Mouse (Mus musculus): ENCODE data around the gene Pdia4. TPM values are rescaled to one million over a fixed set of nuclear protein-coding genes. Genes with fewer than 3 reads are reported as not detected.
"Not testable (repeated sequence)": the region's sequence is repeated elsewhere in the genome, so short reads cannot be mapped to it uniquely, and the experiment has no call there.

Gene Pdia4
- polyA plus RNA-seq, 1 experiment from 2014 or later = 355 TPM

DNA sequence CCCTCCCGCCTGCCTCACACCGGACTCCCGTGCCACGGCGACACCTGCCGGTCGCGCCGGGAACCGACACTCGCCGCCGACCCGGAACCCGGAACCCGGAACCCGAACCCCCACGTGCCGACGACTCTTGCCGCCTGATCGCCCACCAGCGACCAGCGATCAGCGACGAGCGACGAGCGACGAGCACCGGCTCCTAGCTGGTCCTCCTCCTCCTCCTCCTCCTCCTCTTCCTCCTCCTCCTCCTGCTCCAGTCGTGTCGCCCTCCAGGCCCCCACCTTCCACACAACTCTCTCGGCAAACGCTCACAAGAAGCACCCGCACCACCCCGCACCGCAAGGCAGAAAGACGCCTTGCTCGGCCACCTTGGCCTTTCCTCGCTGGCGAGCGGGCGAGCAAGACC is 60.1 kb downstream of the Pdia4 start:
- H3K9me3 ChIP-seq; ATAC-seq (ENCODE audit: borderline replicate concordance, extremely low read depth, low FRiP score, low TSS enrichment); H3K4me1 ChIP-seq; H3K4me2 ChIP-seq; H3K27me3 ChIP-seq; H3K36me3 ChIP-seq; H3K27ac ChIP-seq; H3K4me3 ChIP-seq; H3K9ac ChIP-seq: not testable (repeated sequence)
- under 1% methylated on average over 16 of the region's 44 CpGs for WGBS

DNA sequence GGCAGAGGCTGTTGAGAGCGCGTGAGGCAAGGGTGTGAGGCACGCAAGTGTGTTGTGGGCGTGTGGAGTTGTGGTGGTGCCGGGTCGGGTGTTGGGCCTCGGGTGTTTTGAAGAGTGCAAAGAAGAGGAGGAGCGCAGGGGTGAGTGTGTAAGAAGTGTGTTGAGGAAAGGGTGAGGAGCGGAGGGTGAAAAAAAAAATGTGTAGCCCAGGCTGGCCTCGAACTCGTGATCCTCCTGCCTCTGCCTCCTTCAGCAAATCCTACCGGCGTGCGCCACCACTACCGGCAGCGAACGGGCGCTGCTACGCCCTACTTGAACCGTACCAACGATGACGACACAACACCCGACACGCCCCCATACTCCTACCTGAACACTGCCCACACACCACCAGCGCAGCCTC is 64.9 kb downstream of the Pdia4 start:
- not testable (repeated sequence) for H3K9ac ChIP-seq; H3K27ac ChIP-seq; H3K4me1 ChIP-seq; H3K36me3 ChIP-seq; ATAC-seq (ENCODE audit: borderline replicate concordance, extremely low read depth, low FRiP score, low TSS enrichment); H3K9me3 ChIP-seq; H3K27me3 ChIP-seq
- 6% methylated on average over 15 of the region's 25 CpGs for whole genome bisulfite sequencing
- peak overlapping the region; percentile 51 for H3K4me2 ChIP-seq
- H3K4me3 ChIP-seq = peak overlapping the region; percentile 26

DNA sequence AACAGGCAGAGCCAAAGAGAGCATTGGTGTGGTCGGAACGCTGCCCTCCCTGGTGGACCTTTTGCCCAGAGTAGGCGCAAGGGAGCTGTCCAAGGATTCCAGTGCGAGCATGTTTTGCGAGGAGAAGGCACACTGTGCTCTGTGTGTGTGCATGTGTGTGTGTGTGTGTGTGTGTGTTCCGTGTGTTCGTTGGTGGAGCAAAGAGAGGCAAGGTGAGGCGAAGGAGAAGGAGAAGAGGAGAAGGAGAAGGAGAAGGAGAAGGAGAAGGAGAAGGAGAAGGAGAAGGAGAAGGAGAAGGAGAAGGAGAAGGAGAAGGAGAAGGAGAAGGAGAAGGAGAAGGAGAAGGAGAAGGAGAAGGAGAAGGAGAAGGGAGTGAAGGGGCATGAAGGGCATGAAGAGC is 65.3 kb downstream of the Pdia4 start:
- not testable (repeated sequence) for H3K4me1 ChIP-seq; ATAC-seq (ENCODE audit: borderline replicate concordance, extremely low read depth, low FRiP score, low TSS enrichment); H3K9me3 ChIP-seq; H3K4me3 ChIP-seq; H3K27me3 ChIP-seq; H3K36me3 ChIP-seq; H3K4me2 ChIP-seq; H3K9ac ChIP-seq; H3K27ac ChIP-seq
- WGBS = 76% methylated on average over 7 of the region's 8 CpGs

MicroRNAs encoded within 50 kb of the gene (microRNA counts, 519-probe panel; counts per million panel counts)
- microRNA mmu-miR-704 = 19.7 counts per million

Small RNA genes within 50 kb of the gene (microRNA-seq; reads per million reads assigned to microRNA genes)
- not detected for gene Mir704

Other genes with a start within 250 kb of the Pdia4 start
- 99.6 and 106 TPM in 2 replicates for gene Ezh2, start 218.1 kb downstream of the Pdia4 start, polyA plus RNA-seq (2015; fragmentation: Nextera tagmentation; extraction: Ambion mirVana)
- 3.5 and 3.6 TPM in 2 replicates for gene Zfp786, start 17.4 kb upstream of the Pdia4 start, polyA plus RNA-seq (2015; fragmentation: Nextera tagmentation; extraction: Ambion mirVana)
- 8.8 and 9.3 TPM in 2 replicates for gene Zfp398, start 22.2 kb upstream of the Pdia4 start, polyA plus RNA-seq (2015; fragmentation: Nextera tagmentation; extraction: Ambion mirVana)
- 16.6 and 17.9 TPM in 2 replicates for gene Zfp282, start 63.8 kb upstream of the Pdia4 start, polyA plus RNA-seq (2015; fragmentation: Nextera tagmentation; extraction: Ambion mirVana)
- 18.0 and 18.6 TPM in 2 replicates for gene Zfp212, start 107.0 kb upstream of the Pdia4 start, polyA plus RNA-seq (2015; fragmentation: Nextera tagmentation; extraction: Ambion mirVana)
- 7.0 and 8.8 TPM in 2 replicates for gene Zfp956, start 140.0 kb upstream of the Pdia4 start, polyA plus RNA-seq (2015; fragmentation: Nextera tagmentation; extraction: Ambion mirVana)
- gene Zfp777, start 235.5 kb upstream of the Pdia4 start, polyA plus RNA-seq (2015; fragmentation: Nextera tagmentation; extraction: Ambion mirVana) = 7.8 and 8.2 TPM in 2 replicates